Mouse (Mus musculus) intestine, postnatal 0 days (tissue): ENCODE data around the gene Smim20. TPM values are rescaled to one million over a fixed set of nuclear protein-coding genes. Genes with fewer than 3 reads are reported as not detected.

Experiments used
- ATAC-seq: fragments of 200-750 bp; cut with Nextera tagmentation; 2 replicates; pipeline ENCODE4 v1.8.0; 2017; ENCODE audit warnings: mild to moderate bottlenecking, moderate TSS enrichment, moderate library complexity
- H3K27ac ChIP-seq: fragments of 300-500 bp; sonication (generic); 2 replicates; pipeline ENCODE4 v1.5.1; 2014; ENCODE audit warnings: mild to moderate bottlenecking, low read depth, low read length, moderate library complexity
- H3K27me3 ChIP-seq: fragments of 300-500 bp; sonication (generic); replicated peaks from 2 replicates; pipeline ENCODE4 v1.6.1; 2014; ENCODE audit warnings: low read length, mixed read lengths; ENCODE audit not compliant: control insufficient read depth, insufficient read depth
- H3K36me3 ChIP-seq: fragments of 300-500 bp; sonication (generic); 2 replicates; pipeline ENCODE4 v1.6.1; 2014; ENCODE audit warnings: mild to moderate bottlenecking, moderate library complexity; ENCODE audit not compliant: control insufficient read depth, insufficient read depth
- H3K4me1 ChIP-seq: fragments of 300-500 bp; sonication (generic); replicated peaks from 2 replicates; pipeline ENCODE4 v1.6.1; 2014; ENCODE audit warnings: antibody characterized with exemption, low read length, mixed read lengths; ENCODE audit not compliant: control insufficient read depth, insufficient read depth
- H3K4me2 ChIP-seq: fragments of 300-500 bp; sonication (generic); replicated peaks from 2 replicates; pipeline ENCODE4 v1.6.1; 2014; ENCODE audit warnings: low read depth, mild to moderate bottlenecking, moderate library complexity
- H3K4me3 ChIP-seq: fragments of 300-500 bp; sonication (generic); 2 replicates; pipeline ENCODE4 v1.5.1; 2014; ENCODE audit warnings: low read depth, low read length
- H3K9ac ChIP-seq: fragments of 300-500 bp; sonication (generic); 2 replicates; pipeline ENCODE4 v1.6.1; 2014; ENCODE audit warnings: mild to moderate bottlenecking, low read depth, low read length
- H3K9me3 ChIP-seq: fragments of 300-500 bp; sonication (generic); 2 replicates; pipeline ENCODE4 v1.6.1; 2016; ENCODE audit warnings: mixed run types; ENCODE audit not compliant: control insufficient read depth
- CTCF ChIP-seq: sonication (generic); IDR thresholded peaks from 2 replicates; pipeline ENCODE4 v1.5.1; 2016; ENCODE audit warnings: low read depth, mild to moderate bottlenecking, control low read depth, antibody characterized with exemption, moderate library complexity
- WGBS: fragments of 180-500 bp; shearing (Covaris S2); extraction: QIAGEN DNeasy Blood & Tissue Kit; methylation state at CpG from one replicate; pipeline ENCODE4 v1.1.7; 2014; 5-methylcytosine and 5-hydroxymethylcytosine counted together
- polyA plus RNA-seq: library from polyadenylated mRNA; unstranded; fragments of >200 nt; fragmentation: Nextera tagmentation; extraction: Ambion mirVana; gene quantifications from 2 replicates; pipeline ENCODE4 v1.2.1, GENCODE M21; 2015

The Smim20 gene
- polyA plus RNA-seq, 1 experiment from 2014 or later: 162 TPM

DNA sequence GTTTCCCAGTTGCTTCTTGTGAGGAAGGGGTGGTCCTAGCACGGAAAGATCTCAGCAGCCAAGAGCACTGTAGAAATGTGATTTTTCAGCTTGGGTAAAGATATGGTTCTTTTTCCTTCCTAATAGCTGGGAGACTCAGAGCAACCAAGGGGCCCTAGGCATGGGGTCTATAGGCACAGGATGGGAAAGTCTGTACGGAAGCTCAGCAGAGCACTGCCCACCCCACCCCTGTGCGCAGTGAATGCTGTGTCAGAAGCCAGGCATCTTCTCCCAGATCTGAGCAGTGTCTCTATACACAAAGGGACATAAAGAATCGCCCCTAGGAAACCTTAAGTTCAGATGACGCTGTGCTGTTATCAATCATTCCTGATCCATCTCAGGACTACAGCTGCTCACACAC is 59.6 kb downstream of the Smim20 start:
- Histone ChIP-seq H3K9me3 (no peaks in the 10 kb centered on the region), H3K27me3 (no peaks in the 10 kb centered on the region), H3K4me1 (no peaks in the 10 kb centered on the region), H3K36me3 (no peaks in the 10 kb centered on the region), H3K4me3 (no peak overlapping the region), H3K9ac (no peak overlapping the region), H3K4me2 (no peak overlapping the region), H3K27ac (no peak overlapping the region)
- TF ChIP-seq CTCF: no peak
- no peak for ATAC-seq
- WGBS: 64% methylated on average over 5 of the region's 5 CpGs

Other genes with a start within 250 kb of the Smim20 start
- 132 and 161 TPM in 2 replicates for gene Slc34a2, start 229.0 kb upstream of the Smim20 start, polyA plus RNA-seq
- 16.2 and 17.2 TPM in 2 replicates for gene Sel1l3, start 53.2 kb upstream of the Smim20 start, polyA plus RNA-seq
- 14.2 and 15.0 TPM in 2 replicates for gene Rbpj, start 199.1 kb downstream of the Smim20 start, polyA plus RNA-seq